Mouse (Mus musculus) neural tube, embryonic 11.5 days (tissue): ENCODE measurements around the gene Clmp. TPM values are rescaled to one million over a fixed set of nuclear protein-coding genes. Genes with fewer than 3 reads are reported as not detected.
A peak's percentile ranks its signal among the peaks of the same experiment; 100 is the strongest.

Experiments used
- ATAC-seq: fragments of 200-750 bp; cut with Nextera tagmentation; 2 replicates; pipeline ENCODE4 v1.8.0; 2017; ENCODE audit warnings: moderate number of reproducible peaks, mild to moderate bottlenecking, moderate TSS enrichment, moderate library complexity; ENCODE audit not compliant: insufficient read depth, low FRiP score, low TSS enrichment
- DNase-seq: peaks from one replicate; pipeline ENCODE4 v3.0.0-alpha.2; 2015; ENCODE audit warnings: low spot score
- H3K27ac ChIP-seq: fragments of 300-500 bp; sonication (generic); 2 replicates; pipeline ENCODE4 v1.5.1; 2014; ENCODE audit warnings: low read depth, mild to moderate bottlenecking, low read length
- H3K27me3 ChIP-seq: fragments of 300-500 bp; sonication (generic); 2 replicates; pipeline ENCODE4 v1.6.1; 2014; ENCODE audit warnings: mild to moderate bottlenecking, low read length, mixed read lengths; ENCODE audit not compliant: control insufficient read depth, insufficient read depth
- H3K36me3 ChIP-seq: fragments of 300-500 bp; sonication (generic); 2 replicates; pipeline ENCODE4 v1.6.1; 2014; ENCODE audit warnings: mild to moderate bottlenecking, low read length, moderate library complexity, mixed read lengths; ENCODE audit not compliant: control insufficient read depth, insufficient read depth
- H3K4me1 ChIP-seq: fragments of 300-500 bp; sonication (generic); 2 replicates; pipeline ENCODE4 v1.6.1; 2014; ENCODE audit warnings: low read length, mixed read lengths; ENCODE audit not compliant: control insufficient read depth, insufficient read depth
- H3K4me2 ChIP-seq: fragments of 300-500 bp; sonication (generic); 2 replicates; pipeline ENCODE4 v1.6.1; 2014; ENCODE audit warnings: low read depth, mild to moderate bottlenecking, moderate library complexity
- H3K4me3 ChIP-seq: fragments of 300-500 bp; sonication (generic); 2 replicates; pipeline ENCODE4 v1.5.1; 2014; ENCODE audit warnings: low read depth, low read length
- H3K9ac ChIP-seq: fragments of 300-500 bp; sonication (generic); 2 replicates; pipeline ENCODE4 v1.6.1; 2014; ENCODE audit warnings: mild to moderate bottlenecking, low read length
- H3K9me3 ChIP-seq: fragments of 300-500 bp; sonication (generic); 2 replicates; pipeline ENCODE4 v1.6.1; 2016; ENCODE audit warnings: low read length; ENCODE audit not compliant: control insufficient read depth
- WGBS: fragments of 180-500 bp; shearing (Covaris S2); extraction: QIAGEN DNeasy Blood & Tissue Kit; methylation state at CpG from one replicate; pipeline ENCODE4 v1.1.7; 2014; 5-methylcytosine and 5-hydroxymethylcytosine counted together
- polyA plus RNA-seq: library from polyadenylated mRNA; unstranded; fragments of >200 nt; fragmentation: Nextera tagmentation; extraction: Ambion mirVana; gene quantifications from 2 replicates; pipeline ENCODE4 v1.2.1, GENCODE M21; 2014

Gene Clmp
- polyA plus RNA-seq, 1 experiment from 2014 or later = 46.9 TPM

DNA sequence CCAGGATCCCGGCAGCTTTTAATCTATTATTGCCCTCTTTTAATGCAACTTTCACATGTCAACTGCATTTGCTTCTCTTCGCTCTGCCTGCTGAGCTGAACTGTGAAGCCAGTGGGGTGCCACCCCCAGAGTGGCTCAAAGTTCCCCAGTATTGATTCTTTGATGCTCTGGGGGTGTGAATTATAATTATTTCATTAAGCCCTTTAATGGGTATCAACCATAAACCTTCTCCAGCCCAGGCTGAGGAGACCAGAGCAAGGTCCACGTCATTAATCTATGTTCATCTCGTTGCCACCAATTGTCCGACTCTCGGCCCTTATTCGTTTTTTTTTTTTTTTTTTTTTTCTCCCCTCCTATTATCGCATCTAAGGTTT, 123.1 kb downstream of the Clmp start:
- H3K4me3 ChIP-seq = no peak overlapping the region
- ATAC-seq (0 out of 2 replicates have a peak, but pooled peaks have one; percentile 10), DNase-seq (peak; percentile 37)
- peaks cover 4% of the 10 kb centered on the region; the same call in 1 of the 2 replicates for H3K36me3 ChIP-seq
- H3K4me2 ChIP-seq = no peak overlapping the region
- H3K9ac ChIP-seq = no peak overlapping the region
- peak overlapping the region; percentile 9; the same call in 1 of the 2 replicates for H3K27ac ChIP-seq
- H3K4me1 ChIP-seq = peaks cover 9% of the 10 kb centered on the region
- H3K9me3 ChIP-seq = no peaks in the 10 kb centered on the region
- 51% methylated on average over 8 of the region's 8 CpGs for WGBS
- H3K27me3 ChIP-seq = no peaks in the 10 kb centered on the region

DNA sequence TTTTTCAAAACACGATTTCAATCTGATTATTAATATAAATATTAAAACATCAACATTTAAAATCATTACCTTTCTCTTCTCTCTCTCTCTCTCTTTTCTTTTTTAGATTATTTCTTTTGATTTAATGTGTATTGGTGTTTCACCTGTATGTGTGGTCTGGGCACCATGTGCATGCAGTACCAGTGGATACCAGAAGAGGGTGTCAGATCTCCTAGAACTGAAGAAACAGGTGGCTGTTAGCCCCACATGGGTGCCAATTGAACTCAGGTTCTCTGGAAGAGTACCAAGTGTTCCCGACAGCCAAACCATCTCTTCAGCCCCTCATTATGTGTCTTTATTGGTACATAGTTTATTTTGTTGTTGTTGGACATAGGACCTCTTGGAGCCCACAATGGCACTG, 126.1 kb downstream of the Clmp start:
- DNase-seq (no peak), ATAC-seq (no peak)
- Histone ChIP-seq H3K27ac (no peak overlapping the region), H3K9me3 (no peaks in the 10 kb centered on the region), H3K4me3 (no peak overlapping the region), H3K4me2 (no peak overlapping the region), H3K4me1 (0 out of 2 replicates have a peak, but pooled peaks cover 2% of the 10 kb centered on the region), H3K36me3 (no peaks in the 10 kb centered on the region; the same call in 1 of the 2 replicates), H3K27me3 (no peaks in the 10 kb centered on the region), H3K9ac (no peak overlapping the region)
- WGBS = 51% methylated on average over 2 of the region's 2 CpGs

DNA sequence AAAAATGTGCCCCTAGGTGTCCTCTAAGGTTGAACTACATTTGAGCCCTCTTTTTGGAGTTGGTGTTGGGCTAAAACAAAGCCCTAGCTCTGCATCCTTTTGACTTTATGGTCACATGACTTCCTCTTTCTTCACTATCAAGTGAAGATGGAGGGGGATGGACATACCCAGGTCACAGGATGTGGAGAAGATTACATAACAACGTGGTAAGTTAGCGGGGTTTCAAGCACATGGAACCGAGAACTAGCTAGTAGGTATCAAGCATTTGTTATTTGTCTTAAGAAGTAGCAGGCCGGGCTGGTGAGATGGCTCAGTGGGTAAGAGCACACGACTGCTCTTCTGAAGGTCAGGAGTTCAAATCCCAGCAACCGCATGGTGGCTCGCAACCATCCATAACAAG, 128.3 kb downstream of the Clmp start:
- H3K9me3 ChIP-seq = no peaks in the 10 kb centered on the region
- DNase-seq (no peak), ATAC-seq (no peak)
- H3K27me3 ChIP-seq = no peaks in the 10 kb centered on the region
- H3K4me3 ChIP-seq = no peak overlapping the region
- no peaks in the 10 kb centered on the region for H3K36me3 ChIP-seq
- no peaks in the 10 kb centered on the region for H3K4me1 ChIP-seq
- no peak overlapping the region for H3K9ac ChIP-seq
- WGBS = 89% methylated on average over 7 of the region's 7 CpGs
- no peak overlapping the region for H3K4me2 ChIP-seq
- H3K27ac ChIP-seq = no peak overlapping the region

DNA sequence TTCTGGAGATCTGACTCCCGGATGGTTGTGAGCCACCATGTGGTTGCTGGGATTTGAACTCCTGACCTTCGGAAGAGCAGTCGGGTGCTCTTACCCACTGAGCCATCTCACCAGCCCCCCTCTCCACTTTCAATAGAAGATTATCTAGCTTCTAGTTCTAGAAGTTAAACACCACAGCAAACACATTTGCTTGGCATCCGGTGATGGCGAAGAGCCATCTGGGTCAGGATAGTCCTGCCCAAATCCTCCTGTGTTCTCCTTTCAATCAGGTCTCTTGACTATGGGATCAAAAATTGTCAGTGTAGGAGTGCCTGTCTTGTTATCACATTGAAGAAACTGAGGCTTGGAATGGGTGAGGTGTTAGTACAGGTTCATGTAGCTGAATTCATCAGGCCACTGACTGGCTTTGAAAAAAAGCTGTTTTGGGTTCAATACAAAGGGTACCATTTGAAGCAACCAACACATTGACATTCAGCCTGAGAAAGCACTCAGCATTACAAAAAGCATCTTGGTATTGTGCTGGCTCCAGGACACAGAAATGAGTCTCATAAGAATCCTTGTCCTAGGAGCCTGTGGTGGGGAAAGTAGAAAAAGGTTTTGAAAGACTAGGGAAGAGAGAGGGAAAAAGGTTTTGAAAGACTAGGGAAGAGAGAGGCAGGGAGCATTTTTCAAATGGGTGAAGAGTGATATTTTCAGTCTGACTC, 131.7 kb downstream of the Clmp start:
- Histone ChIP-seq H3K4me2 (no peak overlapping the region), H3K27ac (no peak overlapping the region), H3K9ac (no peak overlapping the region), H3K36me3 (no peaks in the 10 kb centered on the region), H3K4me3 (no peak overlapping the region), H3K4me1 (no peaks in the 10 kb centered on the region), H3K9me3 (no peaks in the 10 kb centered on the region), H3K27me3 (no peaks in the 10 kb centered on the region)
- ATAC-seq = no peak
- WGBS = 86% methylated on average over 5 of the region's 5 CpGs
- no peak for DNase-seq

DNA sequence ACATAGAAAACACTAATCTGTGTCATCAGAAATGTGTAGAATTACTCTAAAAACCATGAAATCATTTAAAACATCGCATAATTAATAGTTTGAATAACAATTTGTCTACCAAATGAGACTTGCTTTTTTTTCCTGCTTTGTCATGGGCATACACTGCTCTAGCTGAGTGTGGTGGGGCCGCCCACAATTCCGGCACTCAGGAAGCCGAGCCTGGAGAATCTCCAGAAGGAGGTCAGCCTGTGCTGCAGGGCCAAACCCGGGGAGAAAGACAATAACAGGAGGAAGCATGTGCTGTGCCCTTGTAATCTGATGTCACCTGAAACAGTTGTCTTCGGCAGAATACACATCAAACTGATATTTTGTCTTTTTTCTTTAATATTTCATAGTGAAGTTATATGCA, 139.8 kb downstream of the Clmp start:
- no peak for ATAC-seq
- no peak overlapping the region for H3K27ac ChIP-seq
- WGBS = 58% methylated on average over 6 of the region's 6 CpGs

DNA sequence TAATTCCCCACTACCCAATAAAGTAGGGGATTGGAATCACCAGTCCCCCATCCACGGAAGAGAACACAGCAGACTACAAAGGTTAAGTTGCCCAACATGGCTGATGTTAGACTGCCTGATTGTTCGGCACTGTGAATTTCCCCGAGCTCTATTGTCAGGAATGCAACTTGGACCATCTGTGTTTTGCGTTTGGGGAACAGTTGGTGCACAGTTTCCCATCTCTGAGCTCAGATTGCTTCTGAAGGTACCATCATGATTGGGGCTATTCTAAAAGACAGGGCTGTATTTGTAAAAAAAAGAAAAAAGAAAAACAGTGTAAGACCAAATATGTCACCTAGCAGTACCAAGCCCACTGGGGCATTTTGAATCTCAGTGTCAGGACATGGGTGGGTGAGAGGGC, 141.6 kb downstream of the Clmp start:
- no peaks in the 10 kb centered on the region for H3K27me3 ChIP-seq
- ATAC-seq (no peak), DNase-seq (no peak)
- no peak overlapping the region for H3K4me3 ChIP-seq
- no peaks in the 10 kb centered on the region for H3K36me3 ChIP-seq
- H3K27ac ChIP-seq = no peak overlapping the region
- no peaks in the 10 kb centered on the region for H3K9me3 ChIP-seq
- H3K9ac ChIP-seq = no peak overlapping the region
- no peak overlapping the region for H3K4me2 ChIP-seq
- H3K4me1 ChIP-seq = no peaks in the 10 kb centered on the region
- WGBS = 63% methylated on average over 4 of the region's 4 CpGs

More for the DNA sequence above, 139.8 kb downstream of the Clmp start:
- Histone ChIP-seq H3K4me1 (no peaks in the 10 kb centered on the region), H3K4me3 (no peak overlapping the region), H3K4me2 (no peak overlapping the region), H3K9me3 (no peaks in the 10 kb centered on the region), H3K27me3 (no peaks in the 10 kb centered on the region), H3K9ac (no peak overlapping the region), H3K36me3 (no peaks in the 10 kb centered on the region)
- DNase-seq = no peak

DNA sequence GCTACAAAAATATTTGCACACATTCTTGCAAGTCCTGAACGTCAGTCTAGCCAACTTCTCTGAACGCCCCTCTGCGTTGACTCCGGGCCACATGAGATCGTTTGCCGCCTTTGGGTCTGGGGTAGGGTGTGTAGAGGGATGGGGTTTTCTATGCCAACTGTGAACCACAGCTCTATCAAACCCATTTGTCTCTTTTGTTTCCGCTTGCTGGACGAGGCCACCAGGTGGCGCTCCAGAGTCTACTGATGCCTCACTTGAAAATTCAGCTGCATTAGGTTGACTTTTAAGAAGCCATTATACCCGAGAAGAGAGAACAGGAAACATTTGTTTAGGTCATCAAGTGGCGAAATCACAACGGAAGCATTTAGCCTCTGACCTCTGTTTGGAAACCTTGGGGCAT, 148.8 kb downstream of the Clmp start:
- ATAC-seq = no peak
- H3K4me2 ChIP-seq = no peak overlapping the region

More for the DNA sequence above, 148.8 kb downstream of the Clmp start:
- Histone ChIP-seq H3K9me3 (no peaks in the 10 kb centered on the region), H3K4me3 (no peak overlapping the region), H3K9ac (no peak overlapping the region), H3K4me1 (no peaks in the 10 kb centered on the region), H3K36me3 (no peaks in the 10 kb centered on the region), H3K27me3 (no peaks in the 10 kb centered on the region), H3K27ac (no peak overlapping the region)
- DNase-seq = peak; percentile 86
- 7% methylated on average over 12 of the region's 12 CpGs for WGBS

Other genes with a start within 250 kb of the Clmp start
- gene Gramd1b, start 154.6 kb upstream of the Clmp start, polyA plus RNA-seq = 2.5 and 4.0 TPM in 2 replicates
- gene Gm21915, start 15.3 kb upstream of the Clmp start, polyA plus RNA-seq = not detected in 2 replicates
- 3,508 and 3,707 TPM in 2 replicates for gene Hspa8, start 115.0 kb downstream of the Clmp start, polyA plus RNA-seq
- gene Bsx, start 188.2 kb downstream of the Clmp start, polyA plus RNA-seq = not detected in 2 replicates